Mouse (Mus musculus) lung, embryonic 15.5 days (tissue): Measurements from ENCODE around the gene Plekha7. TPM values are rescaled to one million over a fixed set of nuclear protein-coding genes. Genes with fewer than 3 reads are reported as not detected.
A peak's percentile ranks its signal among the peaks of the same experiment; 100 is the strongest.

Source experiments
- ATAC-seq: fragments of 200-750 bp; cut with Nextera tagmentation; 2 replicates; pipeline ENCODE4 v1.8.0; 2017; ENCODE audit warnings: moderate number of reproducible peaks, borderline replicate concordance; ENCODE audit not compliant: low FRiP score, low TSS enrichment; ENCODE audit errors: extremely low read depth
- H3K27ac ChIP-seq: fragments of 300-500 bp; sonication (generic); 2 replicates; pipeline ENCODE4 v1.5.1; 2015; ENCODE audit warnings: moderate library complexity, mild to moderate bottlenecking, inconsistent platforms
- H3K27me3 ChIP-seq: fragments of 300-500 bp; sonication (generic); 2 replicates; pipeline ENCODE4 v1.6.1; 2015; ENCODE audit warnings: inconsistent platforms
- H3K36me3 ChIP-seq: fragments of 300-500 bp; sonication (generic); 2 replicates; pipeline ENCODE4 v1.6.1; 2015; ENCODE audit warnings: inconsistent platforms
- H3K4me1 ChIP-seq: fragments of 300-500 bp; sonication (generic); 2 replicates; pipeline ENCODE4 v1.6.1; 2015; ENCODE audit warnings: inconsistent platforms
- H3K4me2 ChIP-seq: fragments of 300-500 bp; sonication (generic); 2 replicates; pipeline ENCODE4 v1.6.1; 2015; ENCODE audit warnings: inconsistent platforms, mild to moderate bottlenecking, moderate library complexity
- H3K4me3 ChIP-seq: fragments of 300-500 bp; sonication (generic); 2 replicates; pipeline ENCODE4 v1.5.1; 2015; ENCODE audit warnings: mild to moderate bottlenecking, inconsistent platforms
- H3K9ac ChIP-seq: fragments of 300-500 bp; sonication (generic); 2 replicates; pipeline ENCODE4 v1.6.1; 2015; ENCODE audit warnings: inconsistent platforms
- H3K9me3 ChIP-seq: fragments of 300-500 bp; sonication (generic); 2 replicates; pipeline ENCODE4 v1.6.1; 2016; ENCODE audit warnings: inconsistent platforms
- WGBS: fragments of 180-500 bp; shearing (Covaris S2); methylation state at CpG from one replicate; pipeline ENCODE4 v1.1.7; 2015; 5-methylcytosine and 5-hydroxymethylcytosine counted together
- polyA plus RNA-seq: library from polyadenylated mRNA; unstranded; fragments of >200 nt; fragmentation: Nextera tagmentation; extraction: Ambion mirVana; gene quantifications from 2 replicates; pipeline ENCODE4 v1.2.1, GENCODE M21; 2015

Gene Plekha7
- polyA plus RNA-seq, 1 experiment from 2014 or later = 15.1 TPM

DNA sequence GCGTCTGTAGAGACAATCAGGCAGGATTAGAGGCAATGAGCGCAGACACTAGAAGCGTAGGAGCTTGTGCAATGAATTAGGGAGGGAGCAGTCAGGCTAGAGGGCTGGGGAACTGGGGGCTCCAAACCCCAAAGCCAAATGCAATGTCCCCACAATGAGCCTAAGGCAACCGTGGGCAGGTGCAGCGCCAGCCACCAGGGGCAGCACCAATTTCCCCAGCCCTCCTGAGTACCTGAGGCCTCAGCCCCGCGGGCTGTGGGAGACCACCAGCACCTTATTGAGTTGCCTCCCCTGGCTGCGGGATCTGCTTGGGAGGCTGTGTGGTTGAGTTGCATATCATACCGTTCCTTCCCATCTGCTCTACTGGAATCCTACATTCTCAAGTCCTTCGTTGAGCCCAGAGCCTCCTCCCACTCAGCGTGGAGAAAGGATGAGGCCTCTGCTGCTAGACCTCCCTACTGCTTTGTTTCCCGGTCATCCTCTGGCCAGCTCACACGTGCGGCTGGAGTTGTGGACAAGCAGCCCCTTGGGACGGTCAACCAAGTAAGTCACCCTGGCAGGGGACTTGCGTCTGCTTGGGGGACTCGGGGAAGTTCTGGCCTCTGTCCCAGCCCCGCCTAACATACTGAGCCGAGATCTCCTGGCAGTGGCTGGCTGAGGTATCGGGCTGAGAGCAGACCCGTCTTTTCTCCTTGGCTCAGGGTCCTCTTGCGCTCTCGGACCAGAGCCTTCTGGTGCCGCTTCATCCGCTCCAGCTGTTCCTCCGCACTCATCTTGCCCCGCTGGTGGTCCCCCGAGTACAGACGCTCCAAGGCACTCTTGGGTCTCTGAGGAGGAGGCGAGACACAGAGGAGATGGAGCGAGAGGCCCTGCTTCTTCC, 173.5 kb downstream of the Plekha7 start:
- 56% methylated on average over 31 of the region's 31 CpGs for WGBS
- Histone ChIP-seq H3K36me3 (peaks cover 5% of the 10 kb centered on the region; the same call in 1 of the 2 replicates), H3K4me2 (peak overlapping the region; percentile 28; the same call in 1 of the 2 replicates), H3K27me3 (no peaks in the 10 kb centered on the region), H3K9ac (no peak overlapping the region), H3K9me3 (no peaks in the 10 kb centered on the region), H3K4me1 (peaks cover 12% of the 10 kb centered on the region), H3K27ac (peak overlapping the region; percentile 52), H3K4me3 (no peak overlapping the region)
- ATAC-seq = peak; percentile 87

DNA sequence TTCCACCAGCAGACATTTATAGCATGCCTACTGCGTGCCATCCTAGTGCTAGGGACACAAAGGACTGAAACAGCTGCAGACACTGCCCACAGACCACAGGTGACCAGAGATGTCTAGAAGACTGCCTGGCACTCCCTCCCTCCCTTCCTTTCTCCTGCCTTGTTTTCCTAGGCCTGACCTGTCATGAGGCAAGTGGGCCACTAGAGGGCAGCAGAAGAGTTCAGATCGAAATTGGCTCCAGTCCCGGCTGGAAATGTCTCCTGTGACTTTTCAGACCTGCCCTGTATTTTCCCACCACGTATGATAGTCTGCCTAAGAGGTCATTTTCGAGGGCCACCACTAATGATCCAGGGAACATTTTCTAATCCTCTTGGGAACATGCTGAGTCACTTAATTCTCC, 176.1 kb downstream of the Plekha7 start:
- ATAC-seq = no peak
- Histone ChIP-seq H3K27ac (no peak overlapping the region; the same call in 1 of the 2 replicates), H3K9ac (no peak overlapping the region), H3K9me3 (no peaks in the 10 kb centered on the region), H3K4me3 (no peak overlapping the region), H3K27me3 (no peaks in the 10 kb centered on the region), H3K4me2 (no peak overlapping the region), H3K36me3 (peaks cover 5% of the 10 kb centered on the region; the same call in 1 of the 2 replicates), H3K4me1 (peaks cover 12% of the 10 kb centered on the region)
- WGBS = 5% methylated on average over 5 of the region's 5 CpGs

DNA sequence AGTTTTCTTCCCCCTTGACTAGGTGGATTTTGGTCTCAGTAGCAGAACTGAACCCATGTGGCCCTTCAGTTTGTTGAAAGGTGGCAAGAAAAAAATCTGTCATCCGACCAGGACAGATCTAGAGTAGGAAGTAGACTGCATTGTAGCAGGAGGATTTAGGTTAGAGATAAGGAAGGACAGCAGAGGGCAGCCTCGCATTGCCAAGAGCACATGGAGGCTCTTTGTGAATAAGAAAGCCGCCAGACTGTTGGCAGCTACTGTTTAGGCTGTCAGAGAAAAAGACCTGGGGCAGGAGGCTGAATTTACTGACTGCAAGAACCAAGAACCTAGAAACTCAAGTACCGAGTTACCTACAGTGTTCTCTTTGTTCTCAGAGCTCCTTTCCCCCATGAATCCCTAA, 176.8 kb downstream of the Plekha7 start:
- Histone ChIP-seq H3K27ac (no peak overlapping the region; the same call in 1 of the 2 replicates), H3K9ac (no peak overlapping the region), H3K4me1 (peaks cover 12% of the 10 kb centered on the region), H3K4me3 (no peak overlapping the region), H3K36me3 (no peaks in the 10 kb centered on the region), H3K27me3 (no peaks in the 10 kb centered on the region), H3K4me2 (no peak overlapping the region), H3K9me3 (no peaks in the 10 kb centered on the region)
- WGBS = 33% methylated on average over 4 of the region's 4 CpGs
- ATAC-seq = no peak

DNA sequence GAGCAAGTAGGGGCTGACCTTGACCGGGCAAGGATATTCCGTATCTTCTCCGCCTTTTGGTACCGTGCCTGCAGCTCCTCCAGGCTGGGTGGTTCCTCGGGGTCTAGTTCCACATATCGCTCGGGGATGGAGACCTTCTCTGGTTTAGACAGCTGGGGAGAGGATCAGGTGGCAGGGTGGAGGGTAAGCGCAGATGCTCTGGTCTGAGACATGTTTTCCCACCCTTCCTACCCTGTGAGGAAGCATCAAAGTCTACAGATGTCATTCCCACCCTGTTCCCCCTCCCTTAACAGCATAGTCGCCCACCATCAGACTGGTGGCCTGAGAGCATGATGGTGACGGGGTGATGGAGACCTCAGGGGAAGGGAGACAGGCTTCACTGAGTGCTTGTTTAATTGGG, 178.8 kb downstream of the Plekha7 start:
- Histone ChIP-seq H3K4me2 (no peak overlapping the region), H3K36me3 (no peaks in the 10 kb centered on the region), H3K27ac (no peak overlapping the region), H3K9ac (no peak overlapping the region), H3K9me3 (no peaks in the 10 kb centered on the region), H3K27me3 (no peaks in the 10 kb centered on the region), H3K4me1 (peaks cover 8% of the 10 kb centered on the region), H3K4me3 (no peak overlapping the region)
- ATAC-seq = no peak
- 86% methylated on average over 10 of the region's 10 CpGs for WGBS

DNA sequence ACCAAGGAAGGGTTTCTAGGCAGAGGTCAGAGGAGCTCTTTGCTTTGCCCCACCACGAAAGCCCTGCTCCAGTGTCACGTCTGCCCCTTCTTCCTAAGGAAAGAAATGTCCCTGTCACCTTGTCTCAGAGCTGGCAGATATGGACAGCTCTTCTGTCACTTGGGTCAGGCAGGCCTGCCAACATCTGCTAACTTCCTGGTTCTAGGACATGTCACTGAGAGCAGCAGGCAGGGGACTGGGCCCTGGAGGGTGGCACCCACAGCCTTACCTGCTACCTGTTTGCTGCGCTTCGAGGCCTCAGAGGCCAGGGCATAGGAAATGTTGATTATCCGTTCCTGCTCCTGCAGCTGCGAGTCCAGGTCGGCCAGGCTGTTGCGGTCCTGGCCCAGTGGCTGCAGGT, 179.9 kb downstream of the Plekha7 start:
- 86% methylated on average over 8 of the region's 8 CpGs for WGBS
- no peak overlapping the region for H3K27ac ChIP-seq
- H3K4me3 ChIP-seq = no peak overlapping the region
- no peaks in the 10 kb centered on the region for H3K36me3 ChIP-seq
- H3K27me3 ChIP-seq = no peaks in the 10 kb centered on the region
- H3K4me1 ChIP-seq = peaks cover 4% of the 10 kb centered on the region; the same call in 1 of the 2 replicates
- no peak overlapping the region for H3K4me2 ChIP-seq
- no peak overlapping the region for H3K9ac ChIP-seq
- H3K9me3 ChIP-seq = no peaks in the 10 kb centered on the region
- ATAC-seq = no peak

DNA sequence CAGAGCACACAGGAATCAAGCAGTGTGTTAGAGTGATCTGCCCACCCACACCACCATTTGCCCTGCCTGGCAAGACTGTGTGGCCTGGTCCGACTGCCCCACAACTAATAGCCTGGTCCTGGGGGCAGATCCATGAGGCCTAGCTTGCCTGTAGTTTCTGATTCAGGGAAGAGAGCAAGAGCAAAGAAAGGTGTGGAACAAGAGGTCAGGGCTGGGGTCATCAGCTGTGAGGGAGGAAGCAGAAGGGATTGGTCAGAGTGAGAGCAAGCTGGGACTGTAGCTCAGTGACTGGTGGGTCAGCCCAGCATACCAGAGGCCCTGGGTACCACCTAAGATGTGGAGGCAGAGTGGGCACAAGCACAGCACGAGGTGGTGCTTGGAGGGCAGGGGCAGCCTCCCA, 181.1 kb downstream of the Plekha7 start:
- H3K9ac ChIP-seq = no peak overlapping the region
- no peak for ATAC-seq
- no peaks in the 10 kb centered on the region for H3K36me3 ChIP-seq

DNA sequence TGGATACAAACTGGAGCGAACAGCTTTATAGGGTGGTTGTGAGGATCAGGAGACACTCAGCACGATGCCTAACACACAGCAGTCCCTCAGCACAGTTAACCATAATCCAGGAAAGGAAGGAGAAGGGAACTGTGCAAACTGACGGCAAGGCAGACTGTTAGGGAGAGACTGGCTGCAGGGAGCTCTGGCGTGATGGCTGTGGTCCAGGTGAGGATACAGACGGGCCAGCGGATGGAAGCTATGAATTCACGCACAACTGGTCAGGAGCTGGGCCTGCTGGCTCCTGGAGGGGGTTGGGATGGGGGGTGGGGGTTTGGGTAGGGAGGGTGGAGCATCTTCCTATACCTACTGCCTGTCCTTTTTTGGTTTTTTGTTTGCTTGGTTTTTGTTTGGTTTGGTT, 182.5 kb downstream of the Plekha7 start:
- Histone ChIP-seq H3K4me1 (no peaks in the 10 kb centered on the region), H3K27me3 (no peaks in the 10 kb centered on the region), H3K4me2 (no peak overlapping the region), H3K4me3 (no peak overlapping the region), H3K36me3 (no peaks in the 10 kb centered on the region), H3K9ac (no peak overlapping the region), H3K9me3 (no peaks in the 10 kb centered on the region), H3K27ac (no peak overlapping the region)
- WGBS = 71% methylated on average over 7 of the region's 7 CpGs
- no peak for ATAC-seq

More for the DNA sequence above, 181.1 kb downstream of the Plekha7 start:
- H3K4me2 ChIP-seq = no peak overlapping the region
- no peak overlapping the region for H3K4me3 ChIP-seq
- no peaks in the 10 kb centered on the region for H3K27me3 ChIP-seq
- no peaks in the 10 kb centered on the region for H3K4me1 ChIP-seq
- no peak overlapping the region for H3K27ac ChIP-seq
- H3K9me3 ChIP-seq = no peaks in the 10 kb centered on the region
- WGBS = 72% methylated on average over 2 of the region's 2 CpGs

DNA sequence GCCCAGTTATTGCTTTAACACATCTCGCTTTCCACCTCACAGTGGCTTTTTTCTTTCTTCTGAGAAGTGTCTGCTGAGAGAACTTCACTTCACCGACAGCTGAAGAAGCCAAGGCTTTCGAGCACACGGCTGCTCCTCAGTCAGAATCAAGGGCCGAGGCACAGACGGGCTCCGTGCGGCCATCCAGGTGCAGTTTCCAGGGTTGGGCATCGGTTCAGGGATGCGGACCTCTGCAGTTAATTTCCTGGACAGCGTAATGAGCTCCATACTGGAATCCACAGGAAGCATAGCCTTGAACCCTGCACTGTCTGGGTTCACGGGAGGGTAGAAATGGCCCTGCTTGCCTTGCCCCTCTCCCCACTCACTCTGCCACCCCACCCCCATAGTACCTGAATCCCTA, 184.1 kb downstream of the Plekha7 start:
- H3K27me3 ChIP-seq = no peaks in the 10 kb centered on the region
- 84% methylated on average over 12 of the region's 12 CpGs for WGBS
- no peak overlapping the region for H3K4me2 ChIP-seq
- ATAC-seq = no peak
- H3K9ac ChIP-seq = no peak overlapping the region
- no peak overlapping the region for H3K27ac ChIP-seq
- no peaks in the 10 kb centered on the region for H3K4me1 ChIP-seq
- no peak overlapping the region for H3K4me3 ChIP-seq
- no peaks in the 10 kb centered on the region for H3K9me3 ChIP-seq
- no peaks in the 10 kb centered on the region for H3K36me3 ChIP-seq

DNA sequence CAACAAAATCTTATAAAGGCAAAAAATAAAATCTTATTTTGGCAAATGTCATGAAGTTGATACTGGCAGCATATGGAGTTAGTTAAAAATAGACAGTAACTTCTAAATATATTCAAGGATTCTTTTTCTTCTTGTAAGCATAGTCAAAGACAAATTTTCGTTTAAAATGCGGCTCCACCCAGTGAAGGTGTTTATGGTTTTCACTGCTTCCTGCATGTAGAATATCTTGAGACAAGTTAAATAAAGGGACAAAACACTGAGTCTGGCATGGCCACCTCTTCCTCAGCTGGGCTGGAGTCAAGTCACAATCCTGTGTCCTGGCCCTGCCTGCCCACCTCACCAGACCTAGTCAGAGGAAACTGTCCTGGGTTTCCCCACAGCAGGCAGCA, 184.6 kb downstream of the Plekha7 start:
- Histone ChIP-seq H3K27ac (no peak overlapping the region), H3K9me3 (no peaks in the 10 kb centered on the region), H3K36me3 (no peaks in the 10 kb centered on the region), H3K4me3 (no peak overlapping the region), H3K4me2 (no peak overlapping the region), H3K4me1 (no peaks in the 10 kb centered on the region), H3K27me3 (no peaks in the 10 kb centered on the region), H3K9ac (no peak overlapping the region)
- ATAC-seq = no peak
- 74% methylated on average over 2 of the region's 2 CpGs for WGBS

DNA sequence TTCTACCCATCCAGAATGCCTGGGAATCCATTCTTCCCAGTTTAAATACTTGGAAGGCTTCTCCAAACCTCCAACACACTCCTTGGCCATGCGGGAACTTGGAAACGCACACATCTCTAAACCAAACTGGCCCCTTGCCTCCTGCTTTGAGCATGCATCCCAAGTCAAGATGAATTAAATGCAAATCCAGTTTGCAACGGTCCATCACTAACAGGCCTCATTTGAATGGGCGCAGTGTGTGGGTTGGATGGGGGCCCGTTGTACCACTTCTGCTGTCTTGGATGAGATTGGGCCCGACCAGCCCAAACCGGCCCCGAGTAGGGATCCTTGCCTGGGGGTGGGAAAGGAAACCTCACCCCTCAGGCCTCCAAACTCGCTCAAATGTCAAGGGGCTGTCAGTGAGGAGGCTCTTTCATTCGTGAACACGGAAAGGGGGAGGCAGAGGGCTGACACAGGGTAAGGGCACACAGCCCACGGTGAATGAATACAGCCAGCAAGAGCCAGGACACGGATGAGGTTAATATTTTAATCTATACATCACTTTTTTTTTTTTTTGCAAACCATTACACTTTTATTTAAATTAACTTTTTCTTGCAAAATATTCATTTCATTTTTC, 185.1 kb downstream of the Plekha7 start:
- no peaks in the 10 kb centered on the region for H3K36me3 ChIP-seq
- H3K4me2 ChIP-seq = no peak overlapping the region
- no peak for ATAC-seq
- H3K4me3 ChIP-seq = no peak overlapping the region
- WGBS = 57% methylated on average over 13 of the region's 13 CpGs
- no peaks in the 10 kb centered on the region for H3K9me3 ChIP-seq
- no peaks in the 10 kb centered on the region for H3K4me1 ChIP-seq
- H3K27me3 ChIP-seq = no peaks in the 10 kb centered on the region
- H3K27ac ChIP-seq = no peak overlapping the region
- no peak overlapping the region for H3K9ac ChIP-seq

DNA sequence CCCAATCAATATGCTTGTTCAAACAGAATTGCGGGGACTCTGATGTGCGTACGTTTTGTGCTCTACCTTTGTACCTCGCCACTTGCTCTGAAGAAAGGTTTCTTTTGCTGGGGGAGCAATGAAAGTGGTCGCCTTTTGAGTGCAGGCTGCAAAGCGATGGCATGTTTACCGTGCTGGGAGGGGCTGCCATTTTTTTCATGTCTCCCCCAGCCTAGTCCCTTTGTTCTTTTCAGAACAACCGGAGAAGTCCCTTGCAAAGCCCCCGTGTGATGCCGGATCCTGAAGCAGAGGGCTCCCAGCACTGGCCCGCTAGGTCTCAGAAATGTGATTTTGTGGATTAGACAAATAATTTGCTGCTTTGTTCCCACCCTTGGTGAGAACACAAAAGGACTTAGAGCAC, 187.0 kb downstream of the Plekha7 start:
- Histone ChIP-seq H3K4me1 (no peaks in the 10 kb centered on the region), H3K27me3 (no peaks in the 10 kb centered on the region), H3K9ac (no peak overlapping the region), H3K36me3 (no peaks in the 10 kb centered on the region), H3K4me2 (no peak overlapping the region), H3K9me3 (no peaks in the 10 kb centered on the region), H3K4me3 (no peak overlapping the region), H3K27ac (no peak overlapping the region)
- WGBS = 54% methylated on average over 11 of the region's 11 CpGs
- ATAC-seq = no peak

DNA sequence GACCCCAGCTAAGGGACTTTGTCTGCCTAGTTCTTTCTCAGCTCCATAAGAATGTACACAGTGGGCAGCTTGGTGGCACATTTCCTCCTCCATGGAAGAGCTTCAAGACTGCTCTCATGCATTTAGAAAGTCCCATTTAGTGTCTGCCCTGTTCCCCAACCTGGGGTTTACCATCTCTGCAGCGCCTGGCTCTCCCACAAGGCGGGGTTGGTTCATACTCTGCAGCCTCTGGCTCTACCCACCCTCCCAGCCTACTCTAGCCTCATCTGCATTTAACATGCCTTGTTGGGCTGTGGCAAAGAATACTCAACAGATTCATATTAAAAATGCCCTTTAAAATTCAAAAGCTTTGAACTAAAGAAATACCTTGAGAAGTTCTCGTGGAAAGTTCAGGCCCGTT, 187.4 kb downstream of the Plekha7 start:
- H3K4me2 ChIP-seq = no peak overlapping the region
- no peaks in the 10 kb centered on the region for H3K9me3 ChIP-seq
- no peak overlapping the region for H3K27ac ChIP-seq
- H3K36me3 ChIP-seq = no peaks in the 10 kb centered on the region
- H3K27me3 ChIP-seq = no peaks in the 10 kb centered on the region
- no peak for ATAC-seq
- H3K4me1 ChIP-seq = no peaks in the 10 kb centered on the region
- no peak overlapping the region for H3K4me3 ChIP-seq
- H3K9ac ChIP-seq = no peak overlapping the region
- WGBS = 72% methylated on average over 4 of the region's 4 CpGs
